Mouse (Mus musculus) duodenum, adult 2 months (tissue): ENCODE results near the gene Rrad. TPM values are rescaled to one million over a fixed set of nuclear protein-coding genes. Genes with fewer than 3 reads are reported as not detected.

ENCODE experiments used
- polyA plus RNA-seq: library from polyadenylated mRNA; depleted of rRNA; stranded (reverse); fragments of >200 nt; gene quantifications from 2 replicates; pipeline ENCODE4 v1.2.3, GENCODE M21; 2012; ENCODE audit warnings: low replicate concordance; rRNA removed

The Rrad gene
- 5.5 TPM in 2 replicates for polyA plus RNA-seq

GRCm38 (mm10) chr8:104630981-104631663 is at the start of gene Rrad:
Gene Rrad (minus strand): TSS chr8:104631327.

GRCm38 (mm10) chr8:104641426-104642323 is 10.5 kb upstream of the Rrad start, which contains the start of gene Ciao2b:
Gene Ciao2b (minus strand): TSS chr8:104641965.

GRCm38 (mm10) chr8:104624161-104624560 is 7.0 kb downstream of the Rrad start, which contains the start of gene Cdh16:
Gene Cdh16 (minus strand): TSS chr8:104624396.

GRCm38 (mm10) chr8:104591133-104591834 is 39.8 kb downstream of the Rrad start, which contains the start of gene Pdp2:
Gene Pdp2 (plus strand): TSS chr8:104591451.

Other genes starting within 250 kb of the Rrad start
- 17.6 and 17.7 TPM in 2 replicates for gene Cmtm4, start 235.5 kb downstream of the Rrad start, polyA plus RNA-seq
- gene Dync1li2, start 188.3 kb downstream of the Rrad start, polyA plus RNA-seq: 2.6 and 4.9 TPM in 2 replicates
- 0.05 and 0.09 TPM in 2 replicates for gene Terb1, start 121.4 kb downstream of the Rrad start, polyA plus RNA-seq
- 1.1 and 1.9 TPM in 2 replicates for gene Nae1, start 96.7 kb downstream of the Rrad start, polyA plus RNA-seq
- gene Car7, start 96.6 kb downstream of the Rrad start, polyA plus RNA-seq: 2.2 and 3.5 TPM in 2 replicates
- gene Pdp2, start 39.9 kb downstream of the Rrad start, polyA plus RNA-seq: 2.3 and 4.1 TPM in 2 replicates
- not detected in 2 replicates for gene Cdh16, start 6.9 kb downstream of the Rrad start, polyA plus RNA-seq
- gene Ciao2b, start 10.6 kb upstream of the Rrad start, polyA plus RNA-seq: 31.2 and 56.2 TPM in 2 replicates
- 261 and 444 TPM in 2 replicates for gene Ces2a, start 102.7 kb upstream of the Rrad start, polyA plus RNA-seq
- gene Ces2b, start 200.2 kb upstream of the Rrad start, polyA plus RNA-seq: 1.4 and 11.3 TPM in 2 replicates
- gene Ces2c, start 215.7 kb upstream of the Rrad start, polyA plus RNA-seq: 256 and 442 TPM in 2 replicates